Mouse (Mus musculus) lung, adult 10 weeks (tissue): ENCODE measurements around the gene Pik3c2b. TPM values are rescaled to one million over a fixed set of nuclear protein-coding genes. Genes with fewer than 3 reads are reported as not detected.

Experiments
- polyA plus RNA-seq: library from polyadenylated mRNA; stranded (reverse); fragments of 350-450 nt; fragmentation: Illumina TruSeq; extraction: RNeasy Lipid Tissue Mini Kit (QIAGEN cat#74804); gene quantifications from one replicate; pipeline ENCODE4 v1.2.3, GENCODE M21; 2014; ENCODE audit warnings: low read depth, low replicate concordance; ENCODE audit not compliant: insufficient read depth

The Pik3c2b gene
- 2.0 TPM for polyA plus RNA-seq

DNA sequence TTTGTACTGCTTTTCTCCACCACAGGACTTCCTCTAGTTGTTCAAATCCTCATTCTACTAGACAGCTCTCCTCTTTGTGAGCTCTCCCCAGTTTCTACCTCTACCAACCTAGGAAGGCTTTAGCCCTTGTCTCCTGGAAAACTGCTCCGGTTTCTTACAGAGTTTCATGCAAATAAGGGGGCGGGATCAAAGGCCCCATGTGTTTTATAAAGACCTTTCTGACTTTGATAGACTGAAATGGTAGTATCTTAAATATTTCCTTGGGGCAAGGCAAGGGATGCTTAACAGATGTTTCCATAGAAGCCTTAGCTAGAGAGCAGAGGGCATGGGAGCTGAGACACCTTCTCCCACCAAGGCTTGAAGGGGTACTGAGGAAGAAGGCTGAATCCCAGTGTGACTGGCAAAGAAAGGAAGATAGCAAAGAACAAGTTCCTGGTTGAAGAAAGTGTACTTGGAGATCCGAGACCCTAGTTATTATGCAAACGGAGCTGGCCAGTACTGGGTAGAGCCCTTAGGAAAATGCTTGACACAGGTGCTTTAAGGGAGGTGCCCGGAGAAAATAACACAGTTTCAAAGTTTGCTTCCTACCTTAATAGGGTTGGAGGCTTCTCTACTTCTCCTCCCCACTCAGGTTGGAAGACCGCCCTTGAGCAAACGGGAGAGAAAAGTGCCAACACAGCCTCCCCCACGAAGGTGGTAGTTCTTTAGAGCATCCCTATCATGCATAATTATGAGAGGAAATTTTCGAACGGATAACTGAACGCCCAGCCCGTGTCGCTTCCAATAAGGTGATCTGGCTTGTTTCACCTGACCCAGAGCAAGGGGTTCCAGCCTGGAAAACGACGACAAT is at the start of gene Pik3c2b:
Pik3c2b (plus strand) TSS at position 657 of the 850 bp plus-strand sequence.

DNA sequence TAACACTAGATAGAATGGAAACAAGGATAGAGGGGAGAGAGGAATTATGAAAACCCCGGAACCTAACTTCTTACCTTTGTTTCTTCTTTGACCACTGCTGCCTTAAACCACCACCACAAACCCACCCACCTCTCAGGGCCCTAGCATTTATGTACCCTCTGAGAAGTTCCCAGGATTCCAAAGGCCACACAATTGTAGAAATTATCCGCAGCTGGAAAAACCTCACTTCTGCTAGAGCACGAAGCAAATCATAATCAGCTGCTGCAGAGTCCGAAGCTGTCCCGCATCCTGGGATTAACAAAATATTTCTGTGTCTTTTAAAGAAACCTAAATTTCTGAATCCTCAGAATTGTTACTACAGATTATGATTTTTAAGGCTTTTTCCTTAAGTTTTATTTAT is 15.0 kb upstream of the Pik3c2b start, which contains the start of gene Mdm4:
Mdm4 (minus strand) TSS at position 101 of the 400 bp plus-strand sequence.

DNA sequence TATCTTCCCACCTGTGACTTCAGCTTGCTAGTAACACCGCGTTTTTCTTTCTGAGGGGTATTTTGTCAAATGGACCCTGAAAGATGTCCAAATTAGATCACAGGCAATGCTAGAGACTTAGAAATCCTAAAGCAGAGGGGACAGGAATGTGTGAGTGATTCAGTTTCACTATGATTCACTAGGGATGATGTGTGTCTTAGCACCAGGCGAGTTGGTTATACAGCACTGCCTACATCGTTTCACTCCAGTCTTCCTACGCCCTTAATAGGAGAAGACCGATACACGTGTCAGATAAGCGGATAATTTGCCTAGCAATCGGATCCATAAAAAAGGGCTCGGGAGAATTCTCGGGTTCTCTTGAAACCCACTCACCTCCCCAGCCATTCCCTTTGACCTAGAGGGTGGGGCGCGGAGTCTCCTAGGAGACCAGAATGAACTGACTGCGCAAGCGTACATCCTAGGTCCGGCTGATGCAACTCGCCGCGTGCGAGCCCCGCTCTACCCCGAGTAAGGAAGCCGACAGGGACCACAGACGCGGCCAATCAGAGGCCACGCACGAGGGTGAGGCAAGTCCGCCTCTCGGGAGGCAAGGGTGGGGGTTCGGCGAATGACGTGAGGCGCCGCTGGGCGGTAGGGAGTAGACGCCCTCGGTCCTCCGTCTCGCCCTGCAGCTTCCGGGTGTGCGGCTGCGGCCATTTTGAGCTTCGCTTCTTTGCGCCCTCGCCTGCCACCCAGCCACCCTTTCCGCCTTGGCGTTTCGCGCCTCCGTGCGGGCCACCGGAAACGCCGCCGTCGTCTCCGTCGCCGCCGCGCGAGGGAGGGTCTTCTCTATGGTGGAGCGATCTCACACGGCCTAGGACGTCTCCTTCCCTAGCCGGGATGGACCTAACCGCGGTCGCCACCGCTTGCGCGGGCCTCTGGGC is 85.4 kb downstream of the Pik3c2b start, which contains the start of gene Ppp1r15b:
Ppp1r15b (plus strand) TSS at position 506 of the 923 bp plus-strand sequence.

Other genes starting within 250 kb of the Pik3c2b start
- gene Lrrn2, start 165.4 kb upstream of the Pik3c2b start, polyA plus RNA-seq = 0.68 TPM
- gene Mdm4, start 15.1 kb upstream of the Pik3c2b start, polyA plus RNA-seq = 14.3 TPM
- gene Ppp1r15b, start 85.5 kb downstream of the Pik3c2b start, polyA plus RNA-seq = 27.6 TPM
- gene Plekha6, start 118.5 kb downstream of the Pik3c2b start, polyA plus RNA-seq = 4.6 TPM